Mouse (Mus musculus) embryonic stem cell, embryonic (primary cell): ENCODE results near the gene Nabp2.

Experiments used
- CTCF ChIA-PET, 4 experiments: fragments of 300-600 bp in 2 of 4; fragments of 350-600 bp in 2 of 4; sonication (Branson Sonifier 250); formaldehyde crosslinking; loops; one replicate each; lab custom pipeline; 2022; ENCODE audit warnings: inconsistent platforms in 2 of 4; lab: Charles Lee
- POLR2A ChIA-PET, 4 experiments: fragments of 300-600 bp in 2 of 4; fragments of 350-600 bp in 2 of 4; sonication (Branson Sonifier 250); formaldehyde crosslinking; loops; one replicate each; lab custom pipeline; 2022; ENCODE audit warnings: antibody characterized with exemption in 4 of 4, inconsistent platforms in 1 of 4; lab: Charles Lee

Nabp2 gene

DNA sequence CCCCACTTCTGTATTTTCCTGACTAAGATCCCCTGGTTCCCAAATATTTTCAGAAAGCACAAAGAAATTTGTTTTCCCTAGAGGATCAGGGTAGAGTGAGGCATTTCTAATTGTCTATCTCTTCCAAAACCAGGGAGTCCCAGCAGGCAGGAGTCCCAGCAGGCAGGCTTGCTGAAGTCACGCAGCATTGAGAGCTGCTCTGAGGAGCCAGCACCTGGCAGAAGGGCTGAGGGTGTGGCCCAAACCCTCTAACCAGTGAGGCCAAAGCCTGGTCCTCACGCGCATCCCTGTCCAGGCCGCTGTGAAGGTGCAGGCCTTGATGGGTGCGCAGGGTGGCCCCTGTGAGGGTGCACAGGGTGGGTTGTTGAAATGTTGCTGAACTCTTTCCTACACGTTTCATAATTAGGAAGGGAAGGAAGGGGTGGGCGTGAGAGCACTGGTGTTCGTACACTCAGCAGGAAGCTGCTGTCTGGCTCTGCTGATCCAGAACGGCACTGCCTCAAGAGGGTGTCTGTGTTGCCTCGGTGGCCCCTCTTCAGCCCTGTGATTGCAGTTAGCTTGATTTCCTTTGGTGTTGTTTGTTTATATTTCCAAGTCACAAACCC is 27.5 kb upstream of the Nabp2 start:
- POLR2A ChIA-PET, result interaction anchor here in 3 of 4 experiments (0.6 to 1.9 kb wide), 10 partner anchors 8 to 817 kb away, joined by 3 to 5 read pairs (median 3); partner anchors contain the start of genes Cnpy2 (in 2 of the 3), Nabp2 (in 1 of the 3) and Rnf41 (in 1 of the 3)
- CTCF ChIA-PET, result interaction anchor here in 3 of 4 experiments (0.6 to 2.7 kb wide), 4 partner anchors 10 to 95 kb away, joined by 4 to 14 read pairs (median 8); no protein-coding TSS in a partner anchor

DNA sequence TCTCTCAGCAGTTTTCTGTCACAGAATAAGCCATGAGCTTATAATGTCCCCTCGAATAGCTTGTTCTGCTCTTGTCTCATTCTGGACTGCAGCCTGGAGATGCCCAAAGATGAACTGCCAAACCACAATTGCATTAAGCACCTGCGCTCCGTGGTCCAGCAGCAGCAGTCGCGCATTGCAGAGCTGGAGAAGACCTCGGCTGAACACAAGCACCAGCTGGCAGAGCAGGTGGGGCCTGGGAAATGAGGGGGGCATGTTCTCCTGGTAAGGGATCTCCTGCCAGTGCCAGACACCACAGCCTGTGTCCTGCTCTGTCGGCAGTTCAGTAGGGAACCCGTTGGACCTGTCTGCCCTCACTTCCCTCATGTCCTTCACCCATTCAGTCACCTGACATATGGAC is 25.1 kb upstream of the Nabp2 start:
- ChIA-PET POLR2A (interaction anchor here in 1 of 4 experiments (0.7 kb wide), 1 partner anchor 25 kb away, joined by 3 read pairs; the partner anchor contains the start of genes Nabp2 and Rnf41), CTCF (no interaction called here)

GRCm38 (mm10) chr10:128435873-128436272 is 24.6 kb upstream of the Nabp2 start:
- ChIA-PET POLR2A (interaction anchor here in 1 of 4 experiments (0.7 kb wide), 1 partner anchor 24 kb away, joined by 3 read pairs; the partner anchor contains the start of genes Nabp2 and Rnf41), CTCF (interaction anchor here in 1 of 4 experiments (0.6 kb wide), 1 partner anchor 498 kb away, joined by 5 read pairs; no protein-coding TSS in a partner anchor)

- POLR2A ChIA-PET, result interaction anchor here in 1 of 4 experiments (0.8 kb wide), 1 partner anchor 24 kb away, joined by 3 read pairs; the partner anchor contains the start of genes Nabp2 and Rnf41
- CTCF ChIA-PET, result interaction anchor here in 2 of 4 experiments (0.6 kb wide), 2 partner anchors 305 to 498 kb away, joined by 4 to 5 read pairs; no protein-coding TSS in a partner anchor
Measured at GRCm38 (mm10) chr10:128435186-128435823, 24.0 kb upstream of the Nabp2 start.

GRCm38 (mm10) chr10:128434681-128435080 is 23.4 kb upstream of the Nabp2 start:
- ChIA-PET POLR2A (interaction anchor here in 1 of 4 experiments (0.8 kb wide), 1 partner anchor 24 kb away, joined by 3 read pairs; the partner anchor contains the start of genes Nabp2 and Rnf41), CTCF (interaction anchor here in 1 of 4 experiments (0.6 kb wide), 2 partner anchors 77 to 306 kb away, joined by 4 read pairs; no protein-coding TSS in a partner anchor)

DNA sequence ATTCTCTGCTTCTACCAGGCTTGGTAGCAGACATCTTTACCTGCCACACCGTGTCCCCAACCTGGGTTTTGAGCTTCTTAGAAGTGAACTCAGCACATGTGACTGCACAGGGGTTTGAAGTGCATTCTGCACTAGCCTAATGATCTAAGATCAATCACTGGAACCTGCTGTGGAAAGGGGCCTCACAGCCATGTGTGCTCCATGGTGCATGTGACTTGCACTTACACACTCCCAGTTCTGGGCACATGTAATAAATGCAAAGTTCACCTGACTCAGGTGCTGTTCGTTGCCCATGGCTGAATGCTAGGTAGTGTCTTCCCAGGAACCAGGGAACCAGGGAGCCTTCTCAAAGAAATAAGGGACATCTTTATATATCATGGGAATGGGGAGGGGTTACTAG is 22.1 kb upstream of the Nabp2 start:
- POLR2A ChIA-PET, result interaction anchor here in 1 of 4 experiments (0.7 kb wide), 1 partner anchor 14 kb away, joined by 5 read pairs; no protein-coding TSS in a partner anchor

DNA sequence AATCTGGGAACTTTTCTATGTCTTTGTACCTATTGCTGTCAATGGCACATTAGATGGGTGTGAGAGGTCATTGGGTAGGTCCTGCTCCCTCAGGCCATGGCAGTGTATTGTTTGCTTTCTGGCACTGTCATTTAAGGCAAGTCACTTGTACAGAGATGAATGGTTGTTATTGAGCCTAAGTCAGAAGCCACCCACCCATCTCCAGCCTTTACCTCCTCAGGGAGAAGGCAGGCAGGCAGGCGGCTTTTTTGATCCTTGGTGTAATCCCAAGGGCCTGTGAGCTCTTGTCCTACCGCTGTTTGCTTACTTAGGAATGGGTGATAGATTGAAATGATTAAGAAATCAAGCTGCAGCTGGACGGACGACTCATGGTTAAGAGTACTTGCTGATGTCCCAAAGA is 18.2 kb upstream of the Nabp2 start:
- ChIA-PET CTCF (interaction anchor here in 2 of 4 experiments (0.5 to 1.0 kb wide), 2 partner anchors 57 to 155 kb away, joined by 3 to 4 read pairs; no protein-coding TSS in a partner anchor), POLR2A (interaction anchor here in 3 of 4 experiments (0.7 to 3.0 kb wide), 4 partner anchors 10 to 117 kb away, joined by 3 to 15 read pairs (median 6); partner anchors contain the start of genes Nabp2 (in 2 of the 3) and Rnf41 (in 2 of the 3))

More for the DNA sequence above, 22.1 kb upstream of the Nabp2 start:
- CTCF ChIA-PET, result no interaction called here

DNA sequence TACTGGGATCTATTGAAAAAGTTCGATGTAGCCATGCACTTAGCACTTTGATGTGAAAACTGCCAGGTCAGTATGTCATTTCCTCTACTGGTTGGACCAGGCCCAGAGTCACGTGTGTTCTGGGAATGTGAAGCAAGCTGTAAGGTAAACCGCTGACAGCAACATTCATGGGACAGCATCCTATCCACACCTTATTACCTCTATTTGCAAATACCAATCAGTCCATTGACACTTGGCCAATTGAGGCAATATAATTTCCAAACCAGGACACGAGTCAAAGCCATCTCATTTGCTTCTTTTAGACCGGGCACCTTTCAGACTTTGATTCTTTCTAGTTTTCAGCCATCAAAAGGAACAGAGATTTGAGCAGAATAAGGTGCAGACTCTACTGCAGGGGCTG is 17.8 kb upstream of the Nabp2 start:
- ChIA-PET CTCF (interaction anchor here in 2 of 4 experiments (1.0 to 1.2 kb wide), 2 partner anchors 17 to 155 kb away, joined by 3 to 4 read pairs; partner anchors contain the start of genes Nabp2 (in 1 of the 2) and Rnf41 (in 1 of the 2)), POLR2A (interaction anchor here in 1 of 4 experiments (3.0 kb wide), 1 partner anchor 18 kb away, joined by 15 read pairs; the partner anchor contains the start of genes Nabp2 and Rnf41)

- CTCF ChIA-PET, result interaction anchor here in 1 of 4 experiments (0.9 to 1.4 kb wide), 2 partner anchors 14 to 783 kb away, joined by 3 to 4 read pairs; partner anchors contain the start of genes Nabp2 and Rnf41
- POLR2A ChIA-PET, result interaction anchor here in 2 of 4 experiments (0.9 to 1.7 kb wide), 3 partner anchors 14 to 103 kb away, joined by 3 to 6 read pairs (median 3); partner anchors contain the start of genes Cnpy2 (in 1 of the 2), Nabp2 (in 1 of the 2) and Rnf41 (in 1 of the 2)
Measured at GRCm38 (mm10) chr10:128425260-128425659, 14.0 kb upstream of the Nabp2 start.

- POLR2A ChIA-PET, result no interaction called here
- CTCF ChIA-PET, result interaction anchor here in 1 of 4 experiments (1.4 kb wide), 1 partner anchor 14 kb away, joined by 4 read pairs; the partner anchor contains the start of genes Nabp2 and Rnf41
Measured at GRCm38 (mm10) chr10:128424604-128425003, 13.3 kb upstream of the Nabp2 start.

DNA sequence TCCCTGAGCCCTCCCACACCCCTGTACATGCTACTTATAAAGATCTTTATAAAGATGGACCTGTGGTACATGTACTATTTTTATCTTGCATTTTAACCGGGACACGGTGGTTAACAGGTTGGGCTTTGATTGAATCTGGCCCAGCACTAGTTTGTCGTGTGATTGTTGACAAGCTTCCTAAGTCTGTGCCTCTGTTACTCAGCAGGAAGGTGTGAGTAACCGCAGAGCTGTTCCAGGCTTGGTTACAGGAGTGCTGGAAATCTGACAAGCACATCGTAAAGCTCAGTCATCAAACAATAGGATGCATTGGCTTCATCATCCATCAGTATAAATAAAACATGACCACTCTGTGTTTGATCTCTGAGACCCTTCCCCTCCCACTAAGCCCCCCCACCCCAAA is 11.1 kb upstream of the Nabp2 start:
- ChIA-PET POLR2A (interaction anchor here in 2 of 4 experiments (2.8 to 3.7 kb wide), 2 partner anchors 11 kb away, joined by 10 to 23 read pairs; partner anchors contain the start of genes Nabp2 (in 2 of the 2) and Rnf41 (in 2 of the 2)), CTCF (no interaction called here)

DNA sequence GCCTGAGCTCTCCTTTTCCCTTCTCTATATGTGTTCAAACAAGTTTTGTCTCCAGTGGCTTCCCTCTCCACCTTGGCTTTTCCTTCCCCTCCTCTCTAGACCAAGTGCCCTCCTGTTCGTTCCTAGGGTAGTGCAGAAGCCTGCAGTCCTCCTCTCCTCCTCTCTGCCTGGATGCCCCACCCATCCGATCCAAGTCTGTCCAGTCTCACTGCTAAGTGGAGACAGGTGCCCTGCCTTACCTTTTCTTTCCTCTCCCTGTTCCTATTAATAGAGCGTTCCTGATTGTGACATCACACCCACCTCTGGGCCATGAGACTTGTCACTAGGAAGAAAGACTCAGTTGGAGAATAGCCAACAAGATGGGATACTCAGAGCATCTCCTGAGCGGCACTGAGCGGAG is 3.6 kb upstream of the Nabp2 start:
- ChIA-PET CTCF (no interaction called here), POLR2A (no interaction called here)

DNA sequence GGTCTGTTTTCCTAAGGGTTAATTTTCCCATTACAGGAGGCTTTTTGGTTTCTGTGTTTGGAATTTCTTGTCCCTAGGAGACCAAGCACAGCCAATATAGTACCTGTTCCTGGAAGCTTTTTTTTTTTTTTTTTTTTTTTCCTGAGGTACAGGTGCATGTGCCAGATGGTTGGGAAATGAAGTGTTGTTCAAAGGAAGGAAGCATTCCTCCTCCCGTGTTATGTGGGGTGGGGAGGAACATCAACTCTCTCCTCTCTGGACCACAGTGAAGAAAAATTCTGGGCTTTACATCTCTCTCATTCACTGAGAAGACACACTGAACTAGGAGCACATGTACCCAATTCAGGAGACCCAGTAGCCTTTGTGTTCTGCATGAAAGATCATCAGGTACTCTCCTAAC is 1.8 kb upstream of the Nabp2 start:
- CTCF ChIA-PET, result interaction anchor here in 1 of 4 experiments (1.9 kb wide), 1 partner anchor 54 kb away, joined by 6 read pairs; no protein-coding TSS in a partner anchor
- POLR2A ChIA-PET, result interaction anchor here (0.6 to 3.2 kb wide), 9 partner anchors 9 to 166 kb away, joined by 3 to 18 read pairs (median 6); partner anchors contain the start of genes Esyt1 (in 1 of the 4), Myl6b (in 1 of the 4) and Stat2 (in 1 of the 4)

- CTCF ChIA-PET, result interaction anchor here in 3 of 4 experiments (0.6 to 2.3 kb wide), 12 partner anchors 15 to 322 kb away, joined by 3 to 11 read pairs (median 4); partner anchors contain the start of genes Ankrd52 (in 1 of the 3), Baz2a (in 1 of the 3) and Myl6 (in 1 of the 3)
- POLR2A ChIA-PET, result interaction anchor here (0.6 to 3.8 kb wide), 46 partner anchors 8 to 744 kb away, joined by 3 to 43 read pairs (median 10); partner anchors contain the start of genes Zc3h10 (in 3 of the 4), Ankrd52 (in 2 of the 4), Cnpy2 (in 2 of the 4) and Coq10a (in 2 of the 4)
Measured at GRCm38 (mm10) chr10:128412558-128412957, 1.3 kb upstream of the Nabp2 start.

- ChIA-PET CTCF (interaction anchor here (0.6 to 2.5 kb wide), 41 partner anchors 8 to 851 kb away, joined by 3 to 19 read pairs (median 5); partner anchors contain the start of genes Esyt1 (in 3 of the 4), Ankrd52 (in 2 of the 4), Baz2a (in 1 of the 4) and Cnpy2 (in 1 of the 4)), POLR2A (interaction anchor here (0.5 to 3.8 kb wide), 122 partner anchors 9 to 750 kb away, joined by 3 to 43 read pairs (median 6); partner anchors contain the start of genes Ankrd52 (in 3 of the 4), Cnpy2 (in 3 of the 4), Myl6b (in 3 of the 4) and Stat2 (in 3 of the 4))
Measured at GRCm38 (mm10) chr10:128412055-128412381, 726 bp upstream of the Nabp2 start.

- ChIA-PET CTCF (interaction anchor here (0.7 to 2.5 kb wide), 26 partner anchors 11 to 850 kb away, joined by 3 to 19 read pairs (median 6); partner anchors contain the start of genes Ankrd52 (in 1 of the 4), Coq10a (in 1 of the 4), Erbb3 (in 1 of the 4) and Esyt1 (in 1 of the 4)), POLR2A (interaction anchor here in 3 of 4 experiments (0.5 to 3.8 kb wide), 51 partner anchors 8 to 742 kb away, joined by 3 to 43 read pairs (median 10); partner anchors contain the start of genes Ankrd52 (in 3 of the 3), Coq10a (in 3 of the 3), Myl6b (in 3 of the 3) and Myl6 (in 2 of the 3))
Measured at GRCm38 (mm10) chr10:128410560-128410845, 789 bp downstream of the Nabp2 start.
